Mouse (Mus musculus) frontal cortex, adult 2 months (tissue): ENCODE results near the gene Chst3. TPM values are rescaled to one million over a fixed set of nuclear protein-coding genes. Genes with fewer than 3 reads are reported as not detected.
"Not testable (repeated sequence)": the region's sequence is repeated elsewhere in the genome, so short reads cannot be mapped to it uniquely, and the experiment has no call there.

Experiments used
- DNase-seq, 2 experiments: peaks; one replicate each; pipeline ENCODE4 v3.0.0; 2022; ENCODE audit warnings: low spot score in 1 of 2; ENCODE audit errors: extremely low spot score in 1 of 2
- polyA plus RNA-seq: library from polyadenylated mRNA; depleted of rRNA; stranded (reverse); fragments of >200 nt; gene quantifications from 2 replicates; pipeline ENCODE4 v1.2.3, GENCODE M21; 2012; rRNA removed

Chst3 gene
- polyA plus RNA-seq, 1 experiment, result 1.8 TPM

DNA sequence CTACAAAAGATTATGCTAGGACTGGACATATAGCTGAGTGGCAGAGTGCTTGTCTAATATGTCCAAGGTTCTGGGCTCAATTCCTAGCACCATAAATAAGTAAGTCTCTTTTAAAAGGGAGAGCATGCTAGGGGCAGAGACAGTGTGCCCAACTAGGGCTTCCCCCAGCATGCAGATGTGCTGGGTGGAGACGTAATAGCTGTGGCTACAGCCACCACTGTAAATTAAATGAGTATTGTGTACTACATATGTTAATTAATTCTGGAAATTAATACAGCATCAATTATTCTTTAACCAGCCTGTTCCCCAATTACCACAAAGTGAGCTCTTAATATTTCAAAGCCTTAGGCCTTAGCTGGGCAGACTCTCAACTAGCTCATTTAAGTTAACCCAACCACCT is 54.2 kb downstream of the Chst3 start:
- no peak for DNase-seq

- no peak for DNase-seq
Observed at GRCm38 (mm10) chr10:60162973-60163255, 56.1 kb downstream of the Chst3 start.

GRCm38 (mm10) chr10:60162184-60162972 is 56.7 kb downstream of the Chst3 start:
- not testable (repeated sequence) for DNase-seq

DNA sequence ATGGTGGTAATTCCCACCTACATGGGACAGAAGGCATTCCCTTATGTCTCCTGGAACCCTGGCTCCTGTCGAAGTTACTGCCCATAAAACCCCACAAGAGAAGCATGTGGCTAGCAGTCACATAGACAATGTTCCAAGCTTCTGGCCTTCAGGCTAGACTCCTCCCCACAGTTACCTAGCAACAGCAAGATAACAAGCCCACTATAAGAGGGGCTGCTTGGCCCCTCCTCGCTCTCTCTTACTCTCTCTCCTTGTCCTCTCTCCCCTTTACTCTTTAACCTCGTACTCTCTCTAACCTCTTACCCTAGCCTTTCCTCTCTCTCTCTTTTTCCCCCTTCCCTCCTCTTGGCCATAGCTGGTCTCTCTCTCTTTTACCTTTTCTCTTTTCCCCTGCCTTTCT is 57.7 kb downstream of the Chst3 start:
- DNase-seq, result not testable (repeated sequence)

- DNase-seq, result no peak
Observed at GRCm38 (mm10) chr10:60158144-60158543, 60.9 kb downstream of the Chst3 start.

GRCm38 (mm10) chr10:60156016-60156415 is 63.0 kb downstream of the Chst3 start:
- no peak for DNase-seq

GRCm38 (mm10) chr10:60151107-60151663 is 67.9 kb downstream of the Chst3 start:
- DNase-seq, result no peak

GRCm38 (mm10) chr10:60148087-60148486 is 71.0 kb downstream of the Chst3 start:
- DNase-seq, result peak in 1 of 2 experiments; percentile 90

- DNase-seq, result not testable (repeated sequence)
Observed at GRCm38 (mm10) chr10:60147510-60148047, 71.5 kb downstream of the Chst3 start.

- DNase-seq, result no peak
Observed at GRCm38 (mm10) chr10:60141656-60142160, 77.4 kb downstream of the Chst3 start.

DNA sequence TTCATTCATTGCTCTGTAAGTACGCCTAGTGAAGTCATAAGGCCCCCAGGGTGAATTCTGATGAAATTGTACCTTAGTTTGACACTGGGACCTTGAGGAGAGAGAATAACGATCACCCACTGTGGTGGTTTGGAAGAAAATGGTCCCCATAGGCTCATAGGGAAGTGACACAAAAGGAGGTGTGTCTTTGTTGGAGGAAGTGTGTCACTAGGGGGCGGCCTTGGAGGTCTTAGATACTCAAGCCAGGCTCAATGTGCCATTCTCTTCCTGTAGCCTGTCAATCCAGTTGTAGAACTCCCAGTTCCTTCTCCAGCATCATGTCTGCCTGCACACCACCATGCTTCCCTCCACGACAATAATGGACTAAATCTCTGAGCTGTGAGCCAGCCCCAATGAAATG is 78.3 kb downstream of the Chst3 start:
- no peak for DNase-seq

- no peak for DNase-seq
Observed at GRCm38 (mm10) chr10:60138680-60139079, 80.4 kb downstream of the Chst3 start.

DNA sequence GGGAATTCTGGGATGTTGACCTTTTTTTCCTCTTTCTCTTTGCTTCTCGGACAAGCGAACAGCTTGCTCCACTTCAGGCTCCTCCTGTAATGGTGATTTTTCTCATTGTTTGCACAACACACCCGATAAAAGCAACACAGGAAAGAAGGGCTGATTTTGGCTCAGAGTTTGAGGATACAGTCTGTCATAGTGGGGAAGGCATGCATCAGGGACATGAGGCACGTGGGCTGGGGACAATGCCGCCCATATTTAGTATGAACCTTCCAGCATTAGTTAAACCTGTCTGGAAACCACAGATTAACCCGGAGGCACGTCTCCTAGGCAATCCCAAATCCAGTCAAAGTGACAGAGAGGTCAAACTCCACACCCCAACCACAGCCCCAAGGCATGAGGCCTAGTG is 82.1 kb downstream of the Chst3 start:
- DNase-seq, result no peak

GRCm38 (mm10) chr10:60136010-60136409 is 83.0 kb downstream of the Chst3 start:
- DNase-seq, result not testable (repeated sequence)

DNA sequence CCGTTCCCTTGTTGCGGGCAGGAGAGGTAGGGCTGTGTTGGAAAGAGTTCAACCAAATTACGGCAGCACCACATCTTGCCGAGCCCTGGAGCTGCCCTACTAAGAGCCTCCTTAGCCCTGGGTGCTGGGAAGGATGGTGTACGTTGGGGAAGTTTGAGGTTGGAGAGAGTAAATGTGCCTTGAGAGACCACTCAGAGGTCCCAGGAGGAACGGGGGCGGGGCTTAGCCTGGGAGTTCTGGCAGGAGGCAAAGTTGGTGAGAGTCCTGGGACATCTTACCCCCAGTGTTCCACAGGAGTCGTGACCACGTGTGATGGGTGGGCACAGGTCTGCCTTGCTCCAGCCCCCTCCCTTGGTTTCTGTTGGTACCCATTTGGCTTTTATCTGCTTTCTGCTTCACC is 84.9 kb downstream of the Chst3 start:
- DNase-seq, result no peak

DNA sequence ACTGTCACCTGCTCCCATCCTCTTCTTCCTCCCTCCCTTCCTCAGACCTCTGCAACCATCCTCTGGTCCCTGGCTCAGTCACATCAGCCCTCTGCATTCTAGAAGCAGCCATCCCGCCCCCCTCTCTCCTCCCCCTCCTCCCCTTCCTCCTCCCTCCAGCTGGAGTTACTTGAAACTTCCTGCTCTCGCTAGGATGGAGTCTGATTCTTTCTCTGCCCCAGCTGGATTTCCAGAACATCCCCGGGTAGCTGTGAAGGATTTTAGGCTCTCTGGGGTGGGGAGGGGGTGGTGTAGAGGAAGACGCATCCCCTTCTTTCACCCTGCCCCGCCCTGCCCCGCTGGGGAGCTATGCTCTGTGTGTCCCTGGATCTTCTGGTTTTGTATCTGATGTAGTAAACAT is 85.6 kb downstream of the Chst3 start:
- DNase-seq, result no peak

Other genes starting within 250 kb of the Chst3 start
- 26.5 and 27.2 TPM in 2 replicates for gene Ascc1, start 216.5 kb downstream of the Chst3 start, polyA plus RNA-seq
- 86.0 and 101 TPM in 2 replicates for gene Anapc16, start 216.1 kb downstream of the Chst3 start, polyA plus RNA-seq
- gene Spock2, start 113.0 kb downstream of the Chst3 start, polyA plus RNA-seq, result 362 and 366 TPM in 2 replicates
- 1,752 and 1,773 TPM in 2 replicates for gene Psap, start 58.4 kb upstream of the Chst3 start, polyA plus RNA-seq
- gene Vsir, start 127.6 kb upstream of the Chst3 start, polyA plus RNA-seq, result 24.3 and 33.1 TPM in 2 replicates
- 0.64 and 2.1 TPM in 2 replicates for gene Gm17455, start 180.5 kb upstream of the Chst3 start, polyA plus RNA-seq